Mouse (Mus musculus) brain, embryonic 14.5 days (tissue): ENCODE data around the gene Plxna4.
A peak's percentile ranks its signal among the peaks of the same experiment; 100 is the strongest.

Experiments used
- CTCF ChIP-seq: fragments of 200-500 bp; IDR thresholded peaks from 2 replicates; pipeline ENCODE4 v1.5.1; 2012; ENCODE audit warnings: inconsistent platforms, mild to moderate bottlenecking, moderate library complexity, borderline replicate concordance; ENCODE audit not compliant: insufficient read depth, insufficient read length; ENCODE audit errors: extremely low read depth
- POLR2A ChIP-seq: fragments of 200-500 bp; IDR thresholded peaks from 2 replicates; pipeline ENCODE4 v1.6.1; 2012; ENCODE audit warnings: mild to moderate bottlenecking, inconsistent platforms, borderline replicate concordance; ENCODE audit not compliant: poor library complexity, insufficient read depth, insufficient read length, severe bottlenecking; ENCODE audit errors: extremely low read depth

DNA sequence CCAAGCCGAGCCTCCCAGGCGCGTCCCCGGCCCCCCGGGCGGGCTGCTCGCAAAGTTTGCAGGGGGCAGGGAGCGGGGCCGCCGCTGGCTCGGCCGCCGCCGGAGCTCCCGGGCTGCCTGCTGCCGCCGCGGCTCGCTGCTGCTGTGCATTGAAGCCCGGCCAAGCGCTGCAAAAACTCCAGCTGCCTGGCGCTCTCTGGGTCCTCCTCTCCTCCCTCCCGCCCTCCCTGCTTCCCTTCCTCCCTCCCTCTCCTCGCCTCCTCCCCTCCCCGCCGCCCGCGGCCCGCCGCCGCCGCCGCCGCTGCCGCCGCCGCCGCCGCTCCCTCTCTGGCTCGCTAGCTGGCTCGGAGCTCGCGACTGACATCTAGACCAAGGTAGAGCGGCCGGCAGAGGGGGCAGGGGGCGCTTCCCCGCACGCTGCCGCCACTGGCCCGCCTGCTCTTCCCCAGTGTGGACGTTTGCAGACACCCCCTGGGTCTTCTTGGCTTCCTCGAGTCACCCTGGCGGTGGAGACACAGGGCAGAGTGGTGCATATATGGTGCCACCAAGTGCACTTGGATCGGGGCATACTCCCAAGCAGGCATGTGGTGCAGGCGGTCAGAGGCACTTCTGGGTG lies at the start of gene Plxna4:
- TF ChIP-seq CTCF (peak; percentile 40; the same call in 1 of the 2 replicates), POLR2A (peak; percentile 52; the same call in 1 of the 2 replicates)
